Mouse (Mus musculus): ENCODE measurements around the gene Dll4.

DNA sequence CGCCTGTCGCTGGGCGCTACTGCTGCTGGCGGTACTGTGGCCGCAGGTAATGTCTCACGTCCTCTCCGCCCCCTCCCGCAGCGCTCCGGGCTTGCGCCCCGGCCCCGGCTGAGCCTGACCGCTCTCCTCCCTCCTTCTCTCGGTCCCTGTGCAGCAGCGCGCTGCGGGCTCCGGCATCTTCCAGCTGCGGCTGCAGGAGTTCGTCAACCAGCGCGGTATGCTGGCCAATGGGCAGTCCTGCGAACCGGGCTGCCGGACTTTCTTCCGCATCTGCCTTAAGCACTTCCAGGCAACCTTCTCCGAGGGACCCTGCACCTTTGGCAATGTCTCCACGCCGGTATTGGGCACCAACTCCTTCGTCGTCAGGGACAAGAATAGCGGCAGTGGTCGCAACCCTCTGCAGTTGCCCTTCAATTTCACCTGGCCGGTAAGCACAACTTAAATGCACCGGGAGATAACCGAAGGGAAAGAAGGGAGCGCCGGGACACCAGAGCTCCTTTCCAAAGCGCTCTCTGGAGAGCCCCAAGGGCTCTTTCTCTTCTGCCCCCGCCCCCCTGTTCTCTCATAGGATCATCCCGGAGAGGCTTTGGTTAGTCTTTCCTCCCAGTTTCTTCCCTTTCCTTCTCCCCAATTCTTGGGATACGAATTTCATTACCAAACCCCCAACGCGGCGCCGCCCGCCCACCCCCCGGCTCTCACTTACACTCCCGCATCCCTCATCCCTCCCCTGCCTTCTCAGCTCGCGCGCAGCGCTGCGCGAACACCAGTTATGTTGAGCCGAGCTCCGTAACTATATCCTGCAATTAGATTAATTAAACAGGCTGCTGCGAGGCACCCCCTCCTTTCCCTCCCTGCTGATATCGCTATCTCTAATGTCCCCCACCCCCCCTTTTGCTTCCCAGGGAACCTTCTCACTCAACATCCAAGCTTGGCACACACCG, 847 bp downstream of the Dll4 start:
- TF ChIP-seq CTCF (IDR thresholded peaks at IDR 0.05; ENCODE audit: borderline replicate concordance, insufficient read depth, low read depth, low read length): no peak
- no peak for TF ChIP-seq POLR2A (IDR thresholded peaks at IDR 0.05; ENCODE audit: borderline replicate concordance, insufficient read depth, low read length)
